Mouse (Mus musculus) embryo, embryonic 10 days (tissue): Measurements from ENCODE around the gene Rsrc2.

Experiments
- DNase-seq: peaks from one replicate; pipeline ENCODE4 v3.0.0-alpha.2; 2015; ENCODE audit warnings: low spot score

Rsrc2 gene

GRCm38 (mm10) chr5:123696244-123696643, 53.0 kb downstream of the Rsrc2 start:
- DNase-seq = no peak

- DNase-seq = no peak
Measured at GRCm38 (mm10) chr5:123694468-123694867, 54.7 kb downstream of the Rsrc2 start.

GRCm38 (mm10) chr5:123684221-123685144, 64.7 kb downstream of the Rsrc2 start, which contains the start of gene Clip1:
Clip1 (minus strand) TSS chr5:123684618.
- peak; percentile 72 for DNase-seq

- peak; percentile 59 for DNase-seq
Measured at GRCm38 (mm10) chr5:123683377-123684220, 65.6 kb downstream of the Rsrc2 start.

- peak; percentile 61 for DNase-seq
Measured at GRCm38 (mm10) chr5:123683043-123683376, 66.2 kb downstream of the Rsrc2 start.

- DNase-seq = no peak
Measured at GRCm38 (mm10) chr5:123682372-123682771, 66.8 kb downstream of the Rsrc2 start.

- no peak for DNase-seq
Measured at GRCm38 (mm10) chr5:123679546-123680263, 69.5 kb downstream of the Rsrc2 start.

GRCm38 (mm10) chr5:123679106-123679505, 70.1 kb downstream of the Rsrc2 start:
- DNase-seq = no peak
